Mouse (Mus musculus) thymus, adult 2 months (tissue): Measurements from ENCODE around the gene Cd96. TPM values are rescaled to one million over a fixed set of nuclear protein-coding genes. Genes with fewer than 3 reads are reported as not detected.

Source experiments
- DNase-seq: peaks from one replicate; pipeline ENCODE4 v3.0.0; 2021
- H3K27ac ChIP-seq: fragments of 200-500 bp; 2 replicates; pipeline ENCODE4 v1.5.1; 2012; ENCODE audit warnings: low read length, control low read depth; ENCODE audit not compliant: control insufficient read depth, insufficient read depth
- H3K27me3 ChIP-seq: fragments of 200-500 bp; 2 replicates; pipeline ENCODE4 v1.6.1; 2012; ENCODE audit warnings: mild to moderate bottlenecking, low read length, moderate library complexity, mixed read lengths; ENCODE audit not compliant: control insufficient read depth, insufficient read depth
- H3K36me3 ChIP-seq: fragments of 200-500 bp; 2 replicates; pipeline ENCODE4 v1.6.1; 2012; ENCODE audit warnings: mild to moderate bottlenecking, low read length, moderate library complexity; ENCODE audit not compliant: control insufficient read depth, insufficient read depth
- H3K4me1 ChIP-seq: fragments of 200-500 bp; replicated peaks from 2 replicates; pipeline ENCODE4 v1.6.1; 2012; ENCODE audit warnings: low read length; ENCODE audit not compliant: control insufficient read depth, insufficient read depth
- H3K4me3 ChIP-seq: fragments of 200-500 bp; 2 replicates; pipeline ENCODE4 v1.5.1; 2012; ENCODE audit warnings: mild to moderate bottlenecking, low read length, control low read depth, moderate library complexity; ENCODE audit not compliant: control insufficient read depth, insufficient read depth
- CTCF ChIP-seq: fragments of 200-500 bp; IDR thresholded peaks from 2 replicates; pipeline ENCODE4 v1.5.1; 2012; ENCODE audit warnings: mild to moderate bottlenecking, control low read depth, low read length, moderate library complexity, borderline replicate concordance; ENCODE audit not compliant: control insufficient read depth, poor library complexity, insufficient read depth; ENCODE audit errors: extremely low read depth
- POLR2A ChIP-seq: fragments of 200-500 bp; IDR thresholded peaks from 2 replicates; pipeline ENCODE4 v1.6.1; 2012; ENCODE audit warnings: mild to moderate bottlenecking, low read length, control low read depth, moderate library complexity; ENCODE audit not compliant: control insufficient read depth, poor library complexity, insufficient read depth; ENCODE audit errors: extremely low read depth
- WGBS: fragments of 180-500 bp; shearing (Covaris S2); methylation state at CpG from one replicate; pipeline ENCODE4 v1.1.7; 2018; 5-methylcytosine and 5-hydroxymethylcytosine counted together
- polyA plus RNA-seq: library from polyadenylated mRNA; depleted of rRNA; stranded (reverse); fragments of >200 nt; gene quantifications from 2 replicates; pipeline ENCODE4 v1.2.3, GENCODE M21; 2012

Gene Cd96
- polyA plus RNA-seq, 1 experiment, result 47.6 TPM

- no peaks in the 10 kb centered on the region for H3K27me3 ChIP-seq
- no peaks in the 10 kb centered on the region for H3K36me3 ChIP-seq
- H3K4me1 ChIP-seq, result peaks cover 6% of the 10 kb centered on the region
- DNase-seq, result no peak
- no peak for TF ChIP-seq POLR2A
- TF ChIP-seq CTCF, result no peak
- no peak overlapping the region for H3K27ac ChIP-seq
- WGBS, result 62% methylated on average over 5 of the region's 5 CpGs
- H3K4me3 ChIP-seq, result no peak overlapping the region
These were observed 97.0 kb downstream of the Cd96 start for GRCm38 (mm10) chr16:46022958-46023491.

GRCm38 (mm10) chr16:46022189-46022928, 97.7 kb downstream of the Cd96 start:
- no peak overlapping the region for H3K4me3 ChIP-seq
- WGBS, result 3% methylated on average over 5 of the region's 5 CpGs
- no peak for TF ChIP-seq CTCF
- TF ChIP-seq POLR2A, result no peak
- no peak overlapping the region for H3K27ac ChIP-seq
- H3K4me1 ChIP-seq, result peaks cover 6% of the 10 kb centered on the region
- no peaks in the 10 kb centered on the region for H3K36me3 ChIP-seq
- DNase-seq, result peak; percentile 66
- H3K27me3 ChIP-seq, result no peaks in the 10 kb centered on the region

GRCm38 (mm10) chr16:46021302-46021701, 98.7 kb downstream of the Cd96 start:
- H3K27ac ChIP-seq, result no peak overlapping the region
- DNase-seq, result no peak

GRCm38 (mm10) chr16:46020396-46020795, 99.7 kb downstream of the Cd96 start:
- no peak for DNase-seq
- Histone ChIP-seq H3K4me1 (peaks cover 6% of the 10 kb centered on the region), H3K4me3 (no peak overlapping the region), H3K27me3 (no peaks in the 10 kb centered on the region), H3K27ac (no peak overlapping the region), H3K36me3 (no peaks in the 10 kb centered on the region)
- 96% methylated on average over 2 of the region's 2 CpGs for WGBS
- TF ChIP-seq CTCF (no peak), POLR2A (no peak)

More at GRCm38 (mm10) chr16:46021302-46021701, 98.7 kb downstream of the Cd96 start:
- H3K4me1 ChIP-seq, result peaks cover 6% of the 10 kb centered on the region
- H3K4me3 ChIP-seq, result no peak overlapping the region
- no peak for TF ChIP-seq POLR2A
- no peak for TF ChIP-seq CTCF
- 96% methylated on average over 2 of the region's 2 CpGs for WGBS
- H3K27me3 ChIP-seq, result no peaks in the 10 kb centered on the region
- H3K36me3 ChIP-seq, result no peaks in the 10 kb centered on the region

GRCm38 (mm10) chr16:46019799-46020198, 100.3 kb downstream of the Cd96 start:
- 98% methylated on average over 4 of the region's 4 CpGs for WGBS
- no peak for DNase-seq
- Histone ChIP-seq H3K4me1 (peaks cover 6% of the 10 kb centered on the region), H3K27me3 (no peaks in the 10 kb centered on the region), H3K27ac (no peak overlapping the region), H3K36me3 (no peaks in the 10 kb centered on the region), H3K4me3 (no peak overlapping the region)
- TF ChIP-seq CTCF (no peak), POLR2A (no peak)

- Histone ChIP-seq H3K27me3 (no peaks in the 10 kb centered on the region), H3K36me3 (no peaks in the 10 kb centered on the region), H3K27ac (no peak overlapping the region), H3K4me3 (no peak overlapping the region), H3K4me1 (peaks cover 6% of the 10 kb centered on the region)
- no peak for DNase-seq
- TF ChIP-seq CTCF, result no peak
- no peak for TF ChIP-seq POLR2A
- WGBS, result 91% methylated on average over 1 of the region's 1 CpGs
These were observed 100.7 kb downstream of the Cd96 start for GRCm38 (mm10) chr16:46019359-46019758.
